Mouse (Mus musculus): ENCODE data around the gene Gm3411.
A peak's percentile ranks its signal among the peaks of the same experiment; 100 is the strongest.
"Not testable (repeated sequence)": the region's sequence is repeated elsewhere in the genome, so short reads cannot be mapped to it uniquely, and the experiment has no call there.

Gene Gm3411

DNA sequence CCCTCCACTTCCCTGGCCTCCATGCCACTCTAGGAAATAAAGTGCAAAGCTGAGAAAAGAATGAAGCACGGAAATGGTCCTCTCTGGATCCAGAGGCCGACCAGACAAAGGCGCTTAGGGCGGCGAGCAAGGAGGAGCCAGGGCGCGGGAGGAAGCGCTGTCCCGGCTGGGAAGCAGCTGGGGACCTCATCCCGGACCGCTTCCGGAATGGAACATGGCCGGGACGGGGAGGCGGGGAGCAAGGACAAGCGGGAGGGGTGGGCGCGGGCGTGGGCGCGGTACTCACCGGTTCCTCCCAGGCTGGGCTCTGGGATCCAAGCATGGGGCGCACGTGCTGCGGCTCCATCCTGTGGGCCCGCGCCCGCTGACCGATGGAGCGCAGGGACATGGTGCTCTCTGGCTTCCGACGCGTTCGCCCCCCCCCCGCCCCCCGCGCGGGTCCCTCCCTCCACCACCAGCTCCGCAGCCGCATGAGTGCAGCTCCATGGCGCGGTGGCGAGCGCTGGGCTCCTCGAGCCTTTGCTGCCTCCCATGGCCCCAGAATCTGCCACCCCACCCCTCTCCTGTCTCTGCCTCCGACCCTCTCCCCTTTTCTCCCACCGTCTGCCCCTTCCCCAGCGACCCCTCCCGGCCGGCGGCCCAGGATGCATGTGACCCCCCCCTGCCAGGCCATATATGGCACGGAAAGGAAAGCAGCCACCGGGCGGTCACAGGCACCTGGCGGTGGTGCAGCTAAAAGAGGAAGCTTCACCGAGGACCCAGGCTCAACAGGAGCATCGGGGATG, at the start of gene Gm3411:
Gene Gm3411, minus strand, starts transcription at position 320 of the 785 bp plus-strand sequence.
- DNase-seq = peak; percentile 18

DNA sequence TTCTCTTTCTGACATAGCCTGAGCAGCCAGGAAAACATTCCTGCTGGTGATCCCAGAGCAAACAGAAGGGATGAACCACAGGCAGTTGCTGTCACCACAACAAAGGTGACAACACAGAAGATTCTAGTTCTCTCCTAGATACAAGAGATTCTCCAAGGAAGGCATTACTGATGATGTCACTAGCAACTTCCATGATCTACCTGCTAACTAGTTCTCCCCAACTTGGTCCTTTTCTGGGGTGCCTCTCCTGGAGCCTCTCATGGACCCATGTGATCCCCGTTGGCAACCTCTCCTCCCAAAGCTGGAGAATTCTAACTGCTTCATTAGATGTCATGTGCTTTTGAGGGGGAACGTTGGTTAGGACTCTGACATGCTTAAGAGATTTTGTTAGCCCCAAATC, 17.7 kb upstream of the Gm3411 start, which contains the start of gene Gm21103:
Gene Gm21103, minus strand, starts transcription at position 101 of the 400 bp plus-strand sequence.
- DNase-seq = not testable (repeated sequence)

DNA sequence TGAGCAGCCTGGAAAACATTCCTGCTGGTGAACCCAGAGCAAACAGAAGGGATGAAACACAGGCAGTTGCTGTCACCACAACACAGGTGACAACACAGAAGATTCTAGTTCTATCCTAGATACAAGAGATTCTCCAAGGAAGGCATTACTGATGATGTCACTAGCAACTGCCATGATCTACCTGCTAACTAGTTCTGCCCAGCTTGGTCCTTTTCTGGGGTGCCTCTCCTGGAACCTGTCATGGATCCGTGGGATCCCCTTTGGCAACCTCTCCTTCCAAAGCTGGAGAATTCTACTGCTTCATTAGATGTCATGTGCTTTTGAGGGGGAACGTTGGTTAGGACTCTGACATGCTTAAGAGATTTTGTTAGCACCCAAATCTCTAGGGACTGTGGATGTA, 67.9 kb downstream of the Gm3411 start, which contains the start of gene Gm21560:
Gene Gm21560, minus strand, starts transcription at position 101 of the 400 bp plus-strand sequence.
- not testable (repeated sequence) for DNase-seq
